Mouse (Mus musculus) forebrain, embryonic 12.5 days (tissue): ENCODE measurements around the gene 1700016K19Rik. TPM values are rescaled to one million over a fixed set of nuclear protein-coding genes. Genes with fewer than 3 reads are reported as not detected.

Experiments
- ATAC-seq: fragments of 200-750 bp; cut with Nextera tagmentation; 2 replicates; pipeline ENCODE4 v1.8.0; 2017; ENCODE audit warnings: moderate TSS enrichment; ENCODE audit not compliant: low FRiP score
- H3K27ac ChIP-seq: fragments of 300-500 bp; sonication (generic); 2 replicates; pipeline ENCODE4 v1.5.1; 2016; ENCODE audit warnings: mild to moderate bottlenecking
- H3K27me3 ChIP-seq: fragments of 300-500 bp; sonication (generic); 2 replicates; pipeline ENCODE4 v1.6.1; 2016; ENCODE audit warnings: mild to moderate bottlenecking
- H3K36me3 ChIP-seq: fragments of 300-500 bp; sonication (generic); replicated peaks from 2 replicates; pipeline ENCODE4 v1.6.1; 2016; ENCODE audit warnings: mild to moderate bottlenecking
- H3K4me1 ChIP-seq: fragments of 300-500 bp; sonication (generic); 2 replicates; pipeline ENCODE4 v1.6.1; 2016
- H3K4me2 ChIP-seq: fragments of 300-500 bp; sonication (generic); 2 replicates; pipeline ENCODE4 v1.6.1; 2016; ENCODE audit warnings: mild to moderate bottlenecking, moderate library complexity
- H3K4me3 ChIP-seq: fragments of 300-500 bp; sonication (generic); replicated peaks from 2 replicates; pipeline ENCODE4 v1.5.1; 2016; ENCODE audit warnings: mild to moderate bottlenecking
- H3K9ac ChIP-seq: fragments of 300-500 bp; sonication (generic); 2 replicates; pipeline ENCODE4 v1.6.1; 2016; ENCODE audit warnings: mild to moderate bottlenecking
- H3K9me3 ChIP-seq: fragments of 300-500 bp; sonication (generic); 2 replicates; pipeline ENCODE4 v1.6.1; 2016
- WGBS: fragments of 180-500 bp; shearing (Covaris S2); methylation state at CpG from one replicate; pipeline ENCODE4 v1.1.7; 2016; 5-methylcytosine and 5-hydroxymethylcytosine counted together
- polyA plus RNA-seq: library from polyadenylated mRNA; unstranded; fragments of >200 nt; fragmentation: Nextera tagmentation; extraction: Ambion mirVana; gene quantifications from 2 replicates; pipeline ENCODE4 v1.2.1, GENCODE M21; 2016

The 1700016K19Rik gene
- 0.59 and 1.4 TPM in 2 replicates for polyA plus RNA-seq

GRCm38 (mm10) chr11:75999440-76000155, at the start of gene 1700016K19Rik:
Gene 1700016K19Rik (plus strand): TSS chr11:75999912.
- H3K4me1 ChIP-seq = peaks cover 5% of the 10 kb centered on the region; the same call in 1 of the 2 replicates
- peak within 1 kb of the TSS; percentile 91 for H3K4me2 ChIP-seq
- peak within 1 kb of the TSS; percentile 40; the same call in 1 of the 2 replicates for H3K9ac ChIP-seq
- ATAC-seq = peak; percentile 76; the same call in 1 of the 2 replicates
- H3K4me3 ChIP-seq = peak within 1 kb of the TSS; percentile 56
- no peak within 1 kb of the TSS for H3K27ac ChIP-seq
- peaks cover 18% of the 10 kb centered on the region; the same call in 1 of the 2 replicates for H3K27me3 ChIP-seq
- 12% methylated on average over 34 of the region's 36 CpGs for WGBS
- no peaks in the 10 kb centered on the region for H3K36me3 ChIP-seq
- no peaks in the 10 kb centered on the region for H3K9me3 ChIP-seq

- H3K27me3 ChIP-seq = no peaks in the 10 kb centered on the region
These were observed 49.3 kb upstream of the 1700016K19Rik start for GRCm38 (mm10) chr11:75950459-75950858.

GRCm38 (mm10) chr11:75951895-75952294, 47.8 kb upstream of the 1700016K19Rik start:
- H3K4me2 ChIP-seq = no peak overlapping the region
- no peaks in the 10 kb centered on the region; the same call in 1 of the 2 replicates for H3K27me3 ChIP-seq
- ATAC-seq = no peak
- no peaks in the 10 kb centered on the region for H3K36me3 ChIP-seq
- H3K4me1 ChIP-seq = peaks cover 6% of the 10 kb centered on the region
- H3K9ac ChIP-seq = no peak overlapping the region
- no peak overlapping the region for H3K4me3 ChIP-seq
- 81% methylated on average over 5 of the region's 5 CpGs for WGBS
- H3K9me3 ChIP-seq = no peaks in the 10 kb centered on the region
- H3K27ac ChIP-seq = no peak overlapping the region

More at GRCm38 (mm10) chr11:75950459-75950858, 49.3 kb upstream of the 1700016K19Rik start:
- H3K9me3 ChIP-seq = no peaks in the 10 kb centered on the region
- no peak overlapping the region for H3K27ac ChIP-seq
- ATAC-seq = no peak
- H3K36me3 ChIP-seq = no peaks in the 10 kb centered on the region
- no peak overlapping the region for H3K9ac ChIP-seq
- peaks cover 19% of the 10 kb centered on the region for H3K4me1 ChIP-seq
- H3K4me2 ChIP-seq = no peak overlapping the region
- WGBS = 80% methylated on average over 3 of the region's 3 CpGs
- H3K4me3 ChIP-seq = no peak overlapping the region

GRCm38 (mm10) chr11:75954896-75955295, 44.8 kb upstream of the 1700016K19Rik start:
- no peak overlapping the region for H3K4me3 ChIP-seq
- no peak overlapping the region for H3K9ac ChIP-seq
- no peak for ATAC-seq
- H3K9me3 ChIP-seq = no peaks in the 10 kb centered on the region
- no peak overlapping the region for H3K4me2 ChIP-seq
- WGBS = 93% methylated on average over 9 of the region's 9 CpGs
- H3K27ac ChIP-seq = no peak overlapping the region
- H3K4me1 ChIP-seq = no peaks in the 10 kb centered on the region
- no peaks in the 10 kb centered on the region; the same call in 1 of the 2 replicates for H3K27me3 ChIP-seq
- H3K36me3 ChIP-seq = no peaks in the 10 kb centered on the region

- no peak overlapping the region for H3K27ac ChIP-seq
- H3K9ac ChIP-seq = no peak overlapping the region
- no peaks in the 10 kb centered on the region; the same call in 1 of the 2 replicates for H3K27me3 ChIP-seq
- no peak overlapping the region for H3K4me2 ChIP-seq
- no peaks in the 10 kb centered on the region for H3K9me3 ChIP-seq
- no peaks in the 10 kb centered on the region for H3K36me3 ChIP-seq
- WGBS = 89% methylated on average over 8 of the region's 8 CpGs
- no peak for ATAC-seq
- no peak overlapping the region for H3K4me3 ChIP-seq
- no peaks in the 10 kb centered on the region for H3K4me1 ChIP-seq
These were observed 43.1 kb upstream of the 1700016K19Rik start for GRCm38 (mm10) chr11:75956651-75957050.

GRCm38 (mm10) chr11:75957124-75957832, 42.4 kb upstream of the 1700016K19Rik start:
- Histone ChIP-seq H3K4me1 (0 out of 2 replicates have a peak, but pooled peaks cover 5% of the 10 kb centered on the region), H3K9me3 (no peaks in the 10 kb centered on the region), H3K36me3 (no peaks in the 10 kb centered on the region), H3K9ac (no peak overlapping the region), H3K27ac (no peak overlapping the region), H3K4me2 (no peak overlapping the region), H3K4me3 (no peak overlapping the region), H3K27me3 (peaks cover 4% of the 10 kb centered on the region; the same call in 1 of the 2 replicates)
- 94% methylated on average over 17 of the region's 17 CpGs for WGBS
- ATAC-seq = no peak

GRCm38 (mm10) chr11:75961782-75962181, 37.9 kb upstream of the 1700016K19Rik start:
- Histone ChIP-seq H3K9ac (no peak overlapping the region), H3K9me3 (no peaks in the 10 kb centered on the region), H3K4me1 (peaks cover 45% of the 10 kb centered on the region), H3K36me3 (no peaks in the 10 kb centered on the region), H3K4me3 (no peak overlapping the region), H3K27me3 (peaks cover 22% of the 10 kb centered on the region), H3K4me2 (no peak overlapping the region), H3K27ac (no peak overlapping the region)
- 87% methylated on average over 7 of the region's 7 CpGs for WGBS
- no peak for ATAC-seq

- H3K36me3 ChIP-seq = no peaks in the 10 kb centered on the region
- ATAC-seq = peak; percentile 61; the same call in 1 of the 2 replicates
- WGBS = 11% methylated on average over 11 of the region's 11 CpGs
- H3K9ac ChIP-seq = no peak overlapping the region
- H3K27me3 ChIP-seq = peaks cover 35% of the 10 kb centered on the region
- peak overlapping the region; percentile 30 for H3K4me2 ChIP-seq
- no peaks in the 10 kb centered on the region for H3K9me3 ChIP-seq
- H3K4me3 ChIP-seq = no peak overlapping the region
- H3K4me1 ChIP-seq = peaks cover 49% of the 10 kb centered on the region
- H3K27ac ChIP-seq = peak overlapping the region; percentile 51; the same call in 1 of the 2 replicates
These were observed 35.8 kb upstream of the 1700016K19Rik start for GRCm38 (mm10) chr11:75963730-75964475.

GRCm38 (mm10) chr11:75964476-75964730, 35.3 kb upstream of the 1700016K19Rik start:
- no peak overlapping the region for H3K4me3 ChIP-seq
- peaks cover 49% of the 10 kb centered on the region for H3K4me1 ChIP-seq

GRCm38 (mm10) chr11:75965674-75966400, 33.9 kb upstream of the 1700016K19Rik start:
- H3K4me3 ChIP-seq = peak overlapping the region; percentile 65
- no peak; the same call in 1 of the 2 replicates for ATAC-seq
- H3K4me2 ChIP-seq = peak overlapping the region; percentile 96
- H3K27me3 ChIP-seq = peaks cover 49% of the 10 kb centered on the region
- no peaks in the 10 kb centered on the region for H3K36me3 ChIP-seq
- H3K9me3 ChIP-seq = no peaks in the 10 kb centered on the region
- H3K4me1 ChIP-seq = peaks cover 49% of the 10 kb centered on the region
- 5% methylated on average over 28 of the region's 28 CpGs for WGBS
- H3K9ac ChIP-seq = peak overlapping the region; percentile 68
- H3K27ac ChIP-seq = no peak overlapping the region

More at GRCm38 (mm10) chr11:75964476-75964730, 35.3 kb upstream of the 1700016K19Rik start:
- no peaks in the 10 kb centered on the region for H3K36me3 ChIP-seq
- H3K9me3 ChIP-seq = no peaks in the 10 kb centered on the region
- WGBS = 20% methylated on average over 4 of the region's 4 CpGs
- peaks cover 40% of the 10 kb centered on the region for H3K27me3 ChIP-seq
- H3K27ac ChIP-seq = peak overlapping the region; percentile 51; the same call in 1 of the 2 replicates
- H3K4me2 ChIP-seq = peak overlapping the region; percentile 30
- ATAC-seq = no peak; the same call in 1 of the 2 replicates
- H3K9ac ChIP-seq = no peak overlapping the region
